Mouse (Mus musculus) hindbrain, embryonic 14.5 days (tissue): Measurements from ENCODE around the gene Rabgap1. TPM values are rescaled to one million over a fixed set of nuclear protein-coding genes. Genes with fewer than 3 reads are reported as not detected.

ENCODE experiments used
- ATAC-seq: fragments of 200-750 bp; cut with Nextera tagmentation; 2 replicates; pipeline ENCODE4 v1.8.0; 2017; ENCODE audit warnings: moderate number of reproducible peaks, mild to moderate bottlenecking, moderate TSS enrichment, moderate library complexity; ENCODE audit not compliant: low FRiP score
- DNase-seq: peaks from one replicate; pipeline ENCODE4 v3.0.0-alpha.2; 2015; ENCODE audit warnings: low spot score
- H3K27ac ChIP-seq: fragments of 300-500 bp; sonication (generic); 2 replicates; pipeline ENCODE4 v1.5.1; 2014; ENCODE audit warnings: mild to moderate bottlenecking, moderate library complexity
- H3K27me3 ChIP-seq: fragments of 300-500 bp; sonication (generic); 2 replicates; pipeline ENCODE4 v1.6.1; 2014; ENCODE audit warnings: mild to moderate bottlenecking, low read length, mixed read lengths; ENCODE audit not compliant: control insufficient read depth, insufficient read depth
- H3K36me3 ChIP-seq: fragments of 300-500 bp; sonication (generic); replicated peaks from 2 replicates; pipeline ENCODE4 v1.6.1; 2014; ENCODE audit not compliant: control insufficient read depth, insufficient read depth
- H3K4me1 ChIP-seq: fragments of 300-500 bp; sonication (generic); replicated peaks from 2 replicates; pipeline ENCODE4 v1.6.1; 2014; ENCODE audit warnings: antibody characterized with exemption, low read length, mixed read lengths; ENCODE audit not compliant: control insufficient read depth, insufficient read depth
- H3K4me2 ChIP-seq: fragments of 300-500 bp; sonication (generic); replicated peaks from 2 replicates; pipeline ENCODE4 v1.6.1; 2014; ENCODE audit warnings: mild to moderate bottlenecking, moderate library complexity
- H3K4me3 ChIP-seq: fragments of 300-500 bp; sonication (generic); replicated peaks from 2 replicates; pipeline ENCODE4 v1.5.1; 2014; ENCODE audit warnings: mild to moderate bottlenecking, low read length
- H3K9ac ChIP-seq: fragments of 300-500 bp; sonication (generic); 2 replicates; pipeline ENCODE4 v1.6.1; 2014
- H3K9me3 ChIP-seq: fragments of 300-500 bp; sonication (generic); 2 replicates; pipeline ENCODE4 v1.6.1; 2016; ENCODE audit warnings: low read length; ENCODE audit not compliant: control insufficient read depth
- WGBS: fragments of 180-500 bp; shearing (Covaris S2); extraction: QIAGEN DNeasy Blood & Tissue Kit; methylation state at CpG from one replicate; pipeline ENCODE4 v1.1.7; 2014; 5-methylcytosine and 5-hydroxymethylcytosine counted together
- polyA plus RNA-seq: library from polyadenylated mRNA; unstranded; fragments of >200 nt; fragmentation: Nextera tagmentation; extraction: Ambion mirVana; gene quantifications from 2 replicates; pipeline ENCODE4 v1.2.1, GENCODE M21; 2014

Gene Rabgap1
- polyA plus RNA-seq, 1 experiment from 2014 or later = 79.3 TPM

GRCm38 (mm10) chr2:37578185-37578584, 135.1 kb downstream of the Rabgap1 start:
- no peak overlapping the region for H3K4me2 ChIP-seq
- no peaks in the 10 kb centered on the region for H3K27me3 ChIP-seq
- DNase-seq (no peak), ATAC-seq (no peak)
- H3K9me3 ChIP-seq = no peaks in the 10 kb centered on the region
- no peak overlapping the region for H3K9ac ChIP-seq
- 90% methylated on average over 2 of the region's 2 CpGs for WGBS
- peaks cover 23% of the 10 kb centered on the region for H3K36me3 ChIP-seq
- H3K4me3 ChIP-seq = no peak overlapping the region
- H3K4me1 ChIP-seq = no peaks in the 10 kb centered on the region
- no peak overlapping the region for H3K27ac ChIP-seq

- no peaks in the 10 kb centered on the region for H3K9me3 ChIP-seq
- no peak for ATAC-seq
- DNase-seq = no peak
- no peaks in the 10 kb centered on the region for H3K27me3 ChIP-seq
- no peak overlapping the region for H3K4me2 ChIP-seq
- H3K4me1 ChIP-seq = no peaks in the 10 kb centered on the region
- H3K36me3 ChIP-seq = peaks cover 52% of the 10 kb centered on the region
- H3K27ac ChIP-seq = no peak overlapping the region
- H3K9ac ChIP-seq = no peak overlapping the region
- no peak overlapping the region for H3K4me3 ChIP-seq
These were observed 144.8 kb downstream of the Rabgap1 start for GRCm38 (mm10) chr2:37587919-37588318.

Other genes starting within 250 kb of the Rabgap1 start
- gene Olfr366, start 231.7 kb upstream of the Rabgap1 start, polyA plus RNA-seq = not detected in 2 replicates
- gene Olfr368, start 116.8 kb upstream of the Rabgap1 start, polyA plus RNA-seq = not detected in 2 replicates
- gene Pdcl, start 83.9 kb upstream of the Rabgap1 start, polyA plus RNA-seq = 57.0 and 57.2 TPM in 2 replicates
- gene Rc3h2, start 20.4 kb upstream of the Rabgap1 start, polyA plus RNA-seq = 25.6 and 26.0 TPM in 2 replicates
- gene Zbtb26, start 144 bp upstream of the Rabgap1 start, polyA plus RNA-seq = 9.5 and 9.8 TPM in 2 replicates
- 9.9 and 11.2 TPM in 2 replicates for gene Zbtb6, start 108 bp upstream of the Rabgap1 start, polyA plus RNA-seq
- gene Gpr21, start 73.1 kb downstream of the Rabgap1 start, polyA plus RNA-seq = 26.0 and 26.1 TPM in 2 replicates